ENCODE assay signal across 11 mouse cellular contexts in the genomic region with DNA sequence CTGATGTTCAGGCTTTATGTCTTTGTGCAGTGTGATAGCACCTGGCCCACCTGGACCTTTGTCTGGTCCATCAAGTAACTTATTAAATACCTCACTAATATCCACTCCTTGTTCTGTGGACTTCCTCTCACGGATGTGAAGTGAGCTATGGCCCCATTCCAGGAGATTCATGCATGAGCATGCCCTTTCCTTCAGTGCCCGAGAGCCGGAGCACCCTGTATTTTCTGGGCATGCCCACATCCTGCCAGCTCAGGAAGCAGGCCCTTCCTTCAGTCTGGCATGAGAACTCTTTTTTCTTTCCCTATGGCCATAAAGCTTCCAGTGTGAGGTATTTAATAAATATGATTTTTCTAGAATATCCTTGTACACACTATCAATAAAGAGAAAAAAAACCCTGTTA.
"Had no signal": no experiment of that assay in that cellular context is flagged by ENCODE, and none has a peak within 500 bp of the region (broad histone marks: within the 10 kb centered on the region; RNA-seq: fewer than 3 reads in every experiment).

No protein-coding gene starts in this region.

- H3K27ac ChIP-seq: limb, embryonic 15.5 days; liver, embryonic 12.5 days; midbrain, embryonic 10.5 days; neural tube, embryonic 15.5 days had no signal

- H3K9me3 ChIP-seq: limb, embryonic 15.5 days; liver, embryonic 12.5 days; midbrain, embryonic 10.5 days; neural tube, embryonic 15.5 days had no signal

- DNase-seq: layer of hippocampus, adult 9-11 months; layer of hippocampus, postnatal 36 days; lung, embryonic 14.5 days; lung, postnatal 14 days; midbrain, embryonic 14.5 days; right cerebral cortex, postnatal 25 days had no signal

- H3K4me2 ChIP-seq: limb, embryonic 15.5 days; liver, embryonic 12.5 days; lung, embryonic 14.5 days; neural tube, embryonic 15.5 days had no signal

- H3K27me3 ChIP-seq: limb, embryonic 15.5 days; liver, embryonic 12.5 days; neural tube, embryonic 15.5 days had no signal

- H3K4me3 ChIP-seq: limb, embryonic 15.5 days; liver, embryonic 12.5 days; midbrain, embryonic 10.5 days; myocyte; neural tube, embryonic 15.5 days had no signal

- H3K36me3 ChIP-seq: limb, embryonic 15.5 days; liver, embryonic 12.5 days; midbrain, embryonic 10.5 days; neural tube, embryonic 15.5 days had no signal

- ATAC-seq: liver, embryonic 12.5 days had no signal

- H3K4me1 ChIP-seq: liver, embryonic 12.5 days; neural tube, embryonic 15.5 days had no signal

- H3K9ac ChIP-seq: limb, embryonic 15.5 days; liver, embryonic 12.5 days; lung, embryonic 14.5 days; neural tube, embryonic 15.5 days had no signal
